Mouse (Mus musculus): ENCODE measurements at regions not wholly inside any gene's neighbourhood (a gene's known extent, or its start where the extent isn't known, plus 50 kb on each side); places are given as distances from the start of the nearest gene placed in this dataset.

DNA sequence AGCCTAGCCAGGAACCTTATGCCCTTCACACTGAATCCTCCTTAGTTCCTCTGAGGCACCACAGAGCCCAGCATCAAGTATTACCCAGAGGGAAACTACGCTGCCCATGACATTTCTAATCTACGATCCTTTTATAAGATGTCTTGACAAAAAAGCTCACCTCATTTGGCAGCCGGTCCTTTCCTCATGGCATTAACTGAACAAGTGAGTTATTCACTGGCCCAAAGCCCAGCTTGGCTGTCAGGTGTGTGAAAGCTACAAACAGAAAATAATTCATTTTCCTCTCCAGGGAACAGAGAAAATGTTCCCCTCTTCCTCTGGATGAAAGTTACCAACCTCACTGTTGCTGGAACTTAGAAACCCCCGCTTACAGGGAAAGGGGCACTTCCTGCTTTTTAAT lies 135.7 kb upstream of the Npy start:
- no peaks in the 10 kb centered on the region for H3K27me3 ChIP-seq (replicated peaks; ENCODE audit: insufficient read depth, low read length)
- 64% methylated on average over 4 of the region's 4 CpGs for WGBS

DNA sequence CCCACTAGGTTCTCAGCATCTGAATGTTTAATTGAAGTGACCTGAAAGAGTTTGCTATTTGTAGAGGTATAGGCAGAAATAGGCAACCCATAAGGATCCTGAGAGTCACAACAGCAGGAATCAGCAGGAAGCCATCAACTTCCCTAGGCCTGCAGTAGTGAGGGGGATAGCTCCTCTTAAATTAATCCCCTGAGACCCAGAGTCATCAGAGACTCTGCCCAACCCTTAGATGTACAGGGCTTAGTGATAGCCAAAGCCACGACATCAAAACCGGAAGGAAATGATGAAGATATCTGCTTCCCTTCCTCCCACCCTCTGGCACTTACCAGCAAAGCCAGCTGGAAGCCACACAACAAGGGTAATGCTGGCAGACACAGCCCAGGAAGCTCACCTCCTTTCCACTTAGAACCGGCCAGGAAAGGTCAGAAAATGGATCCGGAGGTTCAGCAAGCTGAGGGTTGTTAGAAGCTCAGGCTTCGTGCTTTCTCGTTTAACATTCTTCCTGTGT lies 130.4 kb upstream of the Npy start:
- no peak overlapping the region for H3K4me3 ChIP-seq (ENCODE audit: low read depth, low read length)
- no peak for DNase-seq (ENCODE audit: low spot score)
- WGBS, result 29% methylated on average over 6 of the region's 6 CpGs
- no peaks in the 10 kb centered on the region for H3K9me3 ChIP-seq (ENCODE audit: low read length)
- H3K4me2 ChIP-seq (replicated peaks; ENCODE audit: low read depth, low read length), result no peak overlapping the region
- H3K9ac ChIP-seq (replicated peaks; ENCODE audit: low read depth), result no peak overlapping the region
- TF ChIP-seq CTCF (IDR thresholded peaks at IDR 0.05) (no peak), EP300 (IDR thresholded peaks at IDR 0.05) (no peak)
- H3K27ac ChIP-seq (ENCODE audit: low read length), result no peak overlapping the region
- H3K36me3 ChIP-seq (ENCODE audit: insufficient read depth, low read length), result no peaks in the 10 kb centered on the region
- no peak for ATAC-seq
- H3K4me1 ChIP-seq (ENCODE audit: insufficient read depth, low read depth, low read length), result no peaks in the 10 kb centered on the region
- H3K27me3 ChIP-seq (replicated peaks; ENCODE audit: insufficient read depth, low read length), result no peaks in the 10 kb centered on the region

More for the DNA sequence above, 135.7 kb upstream of the Npy start:
- H3K36me3 ChIP-seq (ENCODE audit: insufficient read depth, low read length), result no peaks in the 10 kb centered on the region
- DNase-seq (ENCODE audit: low spot score) (no peak), ATAC-seq (no peak)
- H3K4me2 ChIP-seq (replicated peaks; ENCODE audit: low read depth, low read length), result no peak overlapping the region
- no peak overlapping the region for H3K9ac ChIP-seq (replicated peaks; ENCODE audit: low read depth)
- TF ChIP-seq CTCF (IDR thresholded peaks at IDR 0.05) (no peak), EP300 (IDR thresholded peaks at IDR 0.05) (no peak)
- H3K27ac ChIP-seq (ENCODE audit: low read length), result no peak overlapping the region
- H3K9me3 ChIP-seq (ENCODE audit: low read length), result no peaks in the 10 kb centered on the region
- no peaks in the 10 kb centered on the region for H3K4me1 ChIP-seq (ENCODE audit: insufficient read depth, low read depth, low read length)
- no peak overlapping the region for H3K4me3 ChIP-seq (ENCODE audit: low read depth, low read length)

DNA sequence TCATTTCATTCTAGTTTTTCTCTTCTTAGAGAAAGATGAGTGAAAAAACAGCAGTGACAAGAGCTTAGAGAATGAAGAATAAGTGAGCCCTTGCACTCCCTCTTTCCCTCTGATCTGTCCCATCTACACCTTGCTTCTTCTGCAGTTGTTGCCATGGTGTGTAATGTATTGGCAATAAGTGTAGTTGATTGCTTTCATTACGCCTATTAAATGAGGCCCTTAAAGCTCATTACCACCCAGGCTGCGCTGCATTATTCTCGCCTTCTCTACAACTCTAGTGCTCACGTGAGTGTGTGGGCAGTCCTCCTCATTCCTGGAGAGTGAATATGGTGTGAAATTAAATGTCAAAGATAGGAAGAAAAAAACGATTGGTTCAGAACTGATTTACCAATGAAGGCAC lies 127.7 kb upstream of the Npy start:
- TF ChIP-seq EP300 (IDR thresholded peaks at IDR 0.05), result no peak
- TF ChIP-seq CTCF (IDR thresholded peaks at IDR 0.05), result no peak
- Histone ChIP-seq H3K9ac (replicated peaks; ENCODE audit: low read depth) (no peak overlapping the region), H3K36me3 (ENCODE audit: insufficient read depth, low read length) (no peaks in the 10 kb centered on the region), H3K4me3 (ENCODE audit: low read depth, low read length) (no peak overlapping the region), H3K27ac (ENCODE audit: low read length) (no peak overlapping the region), H3K4me2 (replicated peaks; ENCODE audit: low read depth, low read length) (no peak overlapping the region), H3K9me3 (ENCODE audit: low read length) (no peaks in the 10 kb centered on the region), H3K4me1 (ENCODE audit: insufficient read depth, low read depth, low read length) (no peaks in the 10 kb centered on the region), H3K27me3 (replicated peaks; ENCODE audit: insufficient read depth, low read length) (no peaks in the 10 kb centered on the region)
- ATAC-seq (no peak), DNase-seq (ENCODE audit: low spot score) (no peak)
- WGBS, result 73% methylated on average over 5 of the region's 5 CpGs

DNA sequence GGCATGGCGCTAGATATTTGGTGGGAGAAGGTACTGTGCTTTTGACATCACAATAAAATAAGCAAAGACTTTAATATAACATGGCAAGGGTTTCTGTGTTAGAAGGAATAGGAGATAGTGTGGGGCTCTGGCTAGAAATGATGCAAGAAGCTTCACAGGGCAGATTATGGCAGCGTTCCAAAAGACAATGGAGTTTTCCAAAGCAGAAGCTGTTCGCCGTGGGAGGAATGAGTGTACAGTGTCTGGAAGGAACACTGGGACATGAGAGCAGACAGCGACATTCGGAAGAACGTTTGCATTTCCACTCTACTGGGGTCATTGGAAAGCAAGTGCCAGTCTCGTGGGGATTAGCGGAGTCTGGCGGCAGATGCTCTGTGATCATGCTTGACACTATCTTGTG lies 125.5 kb upstream of the Npy start:
- H3K27me3 ChIP-seq (replicated peaks; ENCODE audit: insufficient read depth, low read length), result no peaks in the 10 kb centered on the region
- no peaks in the 10 kb centered on the region for H3K36me3 ChIP-seq (ENCODE audit: insufficient read depth, low read length)
- H3K9ac ChIP-seq (replicated peaks; ENCODE audit: low read depth), result no peak overlapping the region
- WGBS, result 74% methylated on average over 10 of the region's 10 CpGs
- H3K4me1 ChIP-seq (ENCODE audit: insufficient read depth, low read depth, low read length), result no peaks in the 10 kb centered on the region
- no peak overlapping the region for H3K4me3 ChIP-seq (ENCODE audit: low read depth, low read length)
- DNase-seq (ENCODE audit: low spot score), result peak; percentile 9
- H3K4me2 ChIP-seq (replicated peaks; ENCODE audit: low read depth, low read length), result no peak overlapping the region
- TF ChIP-seq CTCF (IDR thresholded peaks at IDR 0.05) (no peak), EP300 (IDR thresholded peaks at IDR 0.05) (no peak)
- H3K27ac ChIP-seq (ENCODE audit: low read length), result no peak overlapping the region
- H3K9me3 ChIP-seq (ENCODE audit: low read length), result no peaks in the 10 kb centered on the region
- no peak for ATAC-seq

DNA sequence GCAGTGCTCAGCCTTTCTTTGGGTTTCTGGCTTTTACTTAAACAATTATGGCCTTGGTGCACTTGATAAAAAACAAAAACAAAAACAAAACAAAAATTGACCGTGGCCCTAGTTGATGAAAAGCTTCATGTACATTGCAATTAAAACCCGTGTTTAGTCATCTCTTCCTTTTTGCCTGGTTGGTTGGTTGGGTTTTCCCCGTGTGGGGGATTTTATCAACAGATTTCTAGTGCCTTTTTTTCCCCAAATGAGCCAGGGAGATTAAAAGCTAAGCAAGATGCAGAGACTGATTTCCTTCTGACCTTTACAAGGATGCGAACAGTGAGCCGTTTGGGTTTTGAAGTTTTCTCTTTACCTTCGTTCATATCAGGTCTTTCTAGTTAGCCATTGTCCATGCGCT lies 121.1 kb upstream of the Npy start:
- Histone ChIP-seq H3K9me3 (ENCODE audit: low read length) (no peaks in the 10 kb centered on the region), H3K36me3 (ENCODE audit: insufficient read depth, low read length) (no peaks in the 10 kb centered on the region), H3K27ac (ENCODE audit: low read length) (no peak overlapping the region), H3K4me1 (ENCODE audit: insufficient read depth, low read depth, low read length) (no peaks in the 10 kb centered on the region), H3K27me3 (replicated peaks; ENCODE audit: insufficient read depth, low read length) (no peaks in the 10 kb centered on the region), H3K4me2 (replicated peaks; ENCODE audit: low read depth, low read length) (no peak overlapping the region), H3K4me3 (ENCODE audit: low read depth, low read length) (no peak overlapping the region), H3K9ac (replicated peaks; ENCODE audit: low read depth) (no peak overlapping the region)
- 80% methylated on average over 7 of the region's 7 CpGs for WGBS
- ATAC-seq, result no peak
- no peak for TF ChIP-seq EP300 (IDR thresholded peaks at IDR 0.05)
- TF ChIP-seq CTCF (IDR thresholded peaks at IDR 0.05), result no peak
- no peak for DNase-seq (ENCODE audit: low spot score)

DNA sequence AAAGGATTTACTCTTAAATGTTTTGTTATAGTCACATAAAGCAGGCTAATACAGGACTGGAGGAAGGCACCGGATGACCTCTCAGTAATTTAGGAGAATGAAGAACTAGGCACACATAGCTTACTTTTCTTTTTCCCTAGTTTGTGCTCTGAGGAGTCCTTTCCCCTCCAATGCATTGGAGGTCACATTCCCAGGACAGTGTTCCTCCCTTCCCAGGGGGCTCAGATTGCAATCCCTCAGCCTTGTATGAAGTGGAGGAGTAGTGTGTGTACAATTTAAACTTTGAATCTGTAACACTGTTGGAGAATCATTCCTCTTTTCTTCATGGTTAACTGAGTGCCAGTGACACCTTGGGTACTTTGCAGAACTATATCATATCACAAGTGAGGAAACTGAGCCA lies 109.5 kb upstream of the Npy start:
- H3K4me2 ChIP-seq (replicated peaks; ENCODE audit: low read depth, low read length), result no peak overlapping the region
- ATAC-seq, result no peak
- no peaks in the 10 kb centered on the region for H3K36me3 ChIP-seq (ENCODE audit: insufficient read depth, low read length)
- TF ChIP-seq EP300 (IDR thresholded peaks at IDR 0.05) (no peak), CTCF (IDR thresholded peaks at IDR 0.05) (no peak)
- H3K27me3 ChIP-seq (replicated peaks; ENCODE audit: insufficient read depth, low read length), result no peaks in the 10 kb centered on the region
- 97% methylated on average over 1 of the region's 1 CpGs for WGBS
- H3K9ac ChIP-seq (replicated peaks; ENCODE audit: low read depth), result no peak overlapping the region
- no peak overlapping the region for H3K27ac ChIP-seq (ENCODE audit: low read length)
- DNase-seq (ENCODE audit: low spot score), result no peak
- no peaks in the 10 kb centered on the region for H3K4me1 ChIP-seq (ENCODE audit: insufficient read depth, low read depth, low read length)
- H3K4me3 ChIP-seq (ENCODE audit: low read depth, low read length), result no peak overlapping the region
- no peaks in the 10 kb centered on the region for H3K9me3 ChIP-seq (ENCODE audit: low read length)

DNA sequence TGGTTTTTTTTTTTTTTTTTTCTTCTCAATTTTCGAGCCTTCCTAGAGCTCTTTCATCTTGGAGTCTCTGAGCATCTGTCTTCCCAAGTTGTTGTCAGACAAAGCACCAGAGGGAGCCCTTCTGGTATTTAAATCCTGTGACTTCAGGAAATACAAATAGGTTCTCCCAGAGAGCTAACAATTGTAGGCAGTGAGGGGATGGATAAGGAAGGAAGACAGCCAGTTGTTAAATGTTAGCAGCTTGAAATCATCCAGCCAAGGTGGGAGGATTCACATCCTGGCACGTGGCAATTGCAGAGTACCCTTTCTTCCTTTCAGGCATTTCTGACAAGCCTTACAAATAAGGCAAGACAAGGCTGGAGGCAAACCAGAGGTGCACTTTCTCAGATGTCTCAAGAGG lies 106.0 kb upstream of the Npy start:
- ATAC-seq (no peak), DNase-seq (ENCODE audit: low spot score) (no peak)
- Histone ChIP-seq H3K36me3 (ENCODE audit: insufficient read depth, low read length) (no peaks in the 10 kb centered on the region), H3K9ac (replicated peaks; ENCODE audit: low read depth) (no peak overlapping the region), H3K27ac (ENCODE audit: low read length) (no peak overlapping the region), H3K4me2 (replicated peaks; ENCODE audit: low read depth, low read length) (no peak overlapping the region), H3K9me3 (ENCODE audit: low read length) (no peaks in the 10 kb centered on the region), H3K4me1 (ENCODE audit: insufficient read depth, low read depth, low read length) (no peaks in the 10 kb centered on the region), H3K4me3 (ENCODE audit: low read depth, low read length) (no peak overlapping the region), H3K27me3 (replicated peaks; ENCODE audit: insufficient read depth, low read length) (no peaks in the 10 kb centered on the region)
- TF ChIP-seq EP300 (IDR thresholded peaks at IDR 0.05) (no peak), CTCF (IDR thresholded peaks at IDR 0.05) (peak; percentile 26; the same call in 1 of the 2 replicates)
- 0% methylated on average over 2 of the region's 2 CpGs for WGBS

All from lung, postnatal 0 days (tissue).